Mouse (Mus musculus) frontal cortex, postnatal 36 days (tissue): ENCODE measurements around the gene Pbld2.
"Not testable (repeated sequence)": the region's sequence is repeated elsewhere in the genome, so short reads cannot be mapped to it uniquely, and the experiment has no call there.

ENCODE experiments used
- DNase-seq, 2 experiments: peaks; one replicate each; pipeline ENCODE4 v3.0.0; 2022; ENCODE audit warnings: low spot score in 2 of 2

The Pbld2 gene

DNA sequence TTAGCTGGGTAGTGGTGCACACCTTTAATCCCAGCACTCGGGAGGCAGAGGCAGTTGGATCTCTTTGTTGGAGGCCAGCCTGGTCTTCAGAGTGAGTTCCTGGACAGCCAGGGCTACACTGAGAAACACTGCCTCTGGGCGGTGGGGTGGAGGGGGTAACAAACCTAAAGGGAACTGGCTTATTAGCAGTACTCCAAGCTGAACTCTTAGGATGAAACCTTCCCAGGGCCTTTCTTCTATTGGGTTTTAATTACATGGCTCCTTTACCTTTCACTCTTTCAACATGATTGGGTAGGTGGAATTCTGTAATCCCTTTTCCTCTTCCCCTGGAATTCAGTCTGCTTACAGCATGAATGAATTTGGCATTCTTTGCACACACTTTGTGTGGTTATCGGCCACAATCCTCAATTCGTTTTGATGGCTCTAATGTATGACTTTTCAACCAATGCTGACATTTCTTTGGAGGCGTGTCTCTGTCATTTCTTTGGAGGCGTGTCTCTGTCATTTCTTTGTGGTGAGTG is 1.4 kb downstream of the Pbld2 start:
- no peak for DNase-seq

DNA sequence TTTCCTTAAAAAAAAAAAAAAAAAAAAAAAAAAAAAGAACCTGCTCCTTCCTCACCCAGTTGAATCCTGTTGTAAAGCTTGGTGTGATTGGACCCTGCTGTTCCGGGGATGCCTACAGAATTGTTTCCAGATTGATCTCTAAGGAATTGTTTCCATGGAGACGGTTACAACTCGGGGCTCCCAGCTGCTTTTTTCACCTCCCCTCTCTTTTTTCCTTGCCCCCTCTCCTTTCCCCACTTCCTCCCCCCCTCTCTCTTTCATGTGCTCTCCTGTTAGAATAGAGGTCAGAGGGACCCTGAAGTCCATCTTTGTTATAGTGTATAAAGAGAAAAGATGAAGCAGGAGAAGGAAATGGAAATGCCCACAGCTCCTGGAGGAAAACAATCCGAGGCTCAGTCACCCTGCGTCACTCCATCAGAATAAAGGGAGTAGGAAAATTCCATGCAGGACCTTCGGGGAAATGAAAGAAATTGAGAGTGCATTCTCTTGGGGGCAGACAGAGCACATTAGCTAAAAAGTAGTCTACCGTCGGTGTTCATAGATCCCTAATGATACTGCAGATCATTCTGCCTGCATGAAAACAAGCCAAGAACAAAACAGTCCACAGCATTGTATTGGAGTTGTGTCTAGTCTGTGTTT is 2.2 kb downstream of the Pbld2 start:
- no peak for DNase-seq

DNA sequence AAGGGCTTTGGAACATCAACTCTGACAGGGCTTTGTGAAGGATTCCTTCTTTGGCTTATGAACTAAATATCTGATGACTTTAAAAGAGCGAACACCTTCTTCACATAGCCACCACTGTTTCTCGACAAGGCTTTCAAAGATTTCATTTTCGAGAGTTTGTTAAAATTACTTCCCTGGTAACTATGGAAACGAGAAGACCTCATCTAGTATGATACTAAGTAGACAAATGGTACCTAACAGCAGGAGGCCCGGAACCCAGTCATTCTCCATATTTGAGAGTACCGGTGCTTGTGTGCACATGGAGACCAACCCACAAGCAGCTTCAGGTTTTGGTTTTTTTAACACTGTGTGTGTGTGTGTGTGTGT is 2.7 kb downstream of the Pbld2 start:
- no peak for DNase-seq

DNA sequence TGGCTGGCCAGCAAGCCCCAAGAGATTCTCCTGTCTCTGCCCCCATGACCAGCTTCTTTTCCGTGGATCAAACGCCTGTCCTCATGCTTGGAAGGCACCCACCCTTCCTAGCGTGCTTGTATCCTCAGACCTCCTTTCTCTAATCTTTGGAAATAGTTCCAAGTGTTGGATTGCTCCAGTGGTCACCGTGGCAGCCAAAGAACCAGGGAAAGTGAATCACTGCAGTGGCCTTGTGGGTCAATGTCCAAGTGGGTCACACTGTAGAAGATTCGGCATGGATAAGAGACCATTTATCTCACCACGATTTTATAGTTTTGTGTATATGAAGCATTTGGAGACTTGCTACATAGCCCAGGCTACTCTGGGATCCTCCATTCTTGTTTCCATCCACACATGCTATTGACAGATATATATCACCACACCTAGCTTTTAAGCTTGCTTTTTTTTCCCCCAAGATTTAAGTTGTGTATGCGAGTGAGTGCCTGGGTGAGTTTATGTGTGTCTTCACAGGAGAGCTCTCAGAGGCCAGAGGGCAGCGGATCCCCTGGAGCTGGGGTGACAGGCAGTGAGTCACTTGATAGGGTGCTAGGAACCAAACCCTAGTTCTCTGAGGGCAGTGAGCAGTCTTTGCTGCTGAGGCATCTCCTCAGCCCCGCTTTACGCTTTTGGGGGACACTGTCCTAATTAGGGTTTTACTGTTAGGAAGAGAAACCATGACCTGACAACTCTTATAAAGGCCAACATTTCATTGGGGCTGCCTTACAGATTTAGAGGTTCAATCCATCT is 3.5 kb downstream of the Pbld2 start:
- DNase-seq: no peak

DNA sequence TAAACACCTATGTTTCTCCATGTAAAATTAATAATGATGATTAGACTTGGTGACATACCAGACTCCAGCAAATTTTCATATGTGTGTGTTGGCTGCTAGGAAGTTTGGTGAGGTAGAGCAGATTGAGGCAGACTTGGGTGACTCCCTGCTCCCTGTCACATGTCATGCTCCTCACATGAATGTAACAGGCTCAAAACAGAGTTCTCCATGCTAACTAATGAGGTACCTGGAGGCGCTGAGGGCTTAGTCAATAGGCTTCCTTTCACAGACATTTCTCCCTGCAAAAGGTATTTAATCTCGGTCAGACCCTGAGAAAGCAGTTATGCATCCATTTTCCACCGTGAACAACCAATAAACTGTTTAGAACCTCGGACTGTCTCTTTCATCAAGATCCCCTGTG is 4.3 kb downstream of the Pbld2 start:
- no peak for DNase-seq

DNA sequence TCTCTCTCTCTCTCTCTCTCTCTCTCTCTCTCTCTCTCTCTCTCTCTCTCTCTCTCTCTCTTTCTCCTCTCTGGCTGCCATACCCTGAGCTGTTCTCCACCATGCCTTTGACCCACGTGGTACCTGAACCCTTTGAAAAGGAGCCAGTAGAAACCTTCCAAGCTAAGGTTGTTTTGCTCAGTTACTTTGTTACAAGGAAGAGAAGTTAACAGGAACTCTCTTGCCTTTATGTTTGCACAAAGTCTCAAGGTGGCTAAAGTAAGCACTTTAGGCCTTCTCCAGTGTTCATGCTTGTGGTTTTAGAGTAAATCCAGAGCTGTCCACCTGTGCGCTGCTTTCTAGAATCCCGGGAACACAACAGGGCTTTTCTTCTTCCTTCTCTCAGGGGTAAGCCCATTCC is 8.2 kb downstream of the Pbld2 start:
- DNase-seq: no peak

DNA sequence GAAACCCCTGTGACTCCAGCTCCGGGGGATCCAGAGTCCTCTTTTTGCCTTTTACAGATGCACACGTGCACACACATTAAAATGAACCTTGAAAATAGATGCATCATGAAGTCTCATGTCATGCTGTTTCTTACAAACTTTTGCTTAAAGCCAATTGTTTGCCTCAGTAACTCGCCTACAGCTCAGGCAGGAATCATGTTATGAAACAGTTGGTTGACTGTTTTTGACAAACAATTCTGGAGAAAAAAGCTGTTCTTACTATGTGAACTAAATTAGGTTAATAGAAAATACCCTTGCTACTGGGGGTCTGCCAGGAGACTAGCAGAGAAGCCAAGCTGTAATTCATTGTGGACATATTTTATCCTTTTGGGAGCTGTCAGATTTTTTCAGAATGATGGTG is 8.8 kb downstream of the Pbld2 start:
- no peak for DNase-seq

DNA sequence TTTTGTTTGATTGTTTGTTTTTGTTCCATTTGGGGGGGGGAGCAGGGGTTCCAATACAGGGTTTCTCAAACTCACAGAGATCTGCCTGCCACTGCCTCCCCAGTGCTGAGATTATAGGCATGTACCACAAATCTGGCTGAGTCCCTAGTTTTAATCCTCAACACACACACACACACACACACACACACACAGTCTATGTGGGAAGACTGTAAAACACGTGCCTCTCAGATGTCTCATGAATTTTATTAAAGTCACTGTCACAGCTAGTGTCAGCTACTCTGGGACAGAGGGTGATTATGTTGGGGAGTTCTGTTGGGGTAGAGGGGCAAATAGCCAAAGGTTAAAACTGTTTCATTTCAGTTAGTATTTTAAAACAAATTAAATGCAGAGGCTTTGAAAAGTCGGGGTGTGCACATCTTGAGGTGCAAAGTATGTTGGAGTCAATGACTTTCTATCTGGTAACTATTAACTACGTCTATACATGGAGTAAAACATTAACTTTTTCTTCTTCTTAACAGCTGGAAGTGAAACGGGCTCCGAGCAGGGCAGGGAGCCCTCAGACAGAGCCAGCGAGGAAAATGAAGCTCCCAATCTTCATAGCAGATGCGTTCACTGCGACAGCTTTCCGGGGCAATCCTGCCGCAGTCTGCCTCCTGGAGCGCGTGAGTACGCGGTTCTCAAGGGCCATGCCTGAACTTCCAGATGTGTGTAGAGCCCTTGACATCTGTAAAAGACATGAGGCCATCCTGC is 14.6 kb downstream of the Pbld2 start:
- DNase-seq: no peak

DNA sequence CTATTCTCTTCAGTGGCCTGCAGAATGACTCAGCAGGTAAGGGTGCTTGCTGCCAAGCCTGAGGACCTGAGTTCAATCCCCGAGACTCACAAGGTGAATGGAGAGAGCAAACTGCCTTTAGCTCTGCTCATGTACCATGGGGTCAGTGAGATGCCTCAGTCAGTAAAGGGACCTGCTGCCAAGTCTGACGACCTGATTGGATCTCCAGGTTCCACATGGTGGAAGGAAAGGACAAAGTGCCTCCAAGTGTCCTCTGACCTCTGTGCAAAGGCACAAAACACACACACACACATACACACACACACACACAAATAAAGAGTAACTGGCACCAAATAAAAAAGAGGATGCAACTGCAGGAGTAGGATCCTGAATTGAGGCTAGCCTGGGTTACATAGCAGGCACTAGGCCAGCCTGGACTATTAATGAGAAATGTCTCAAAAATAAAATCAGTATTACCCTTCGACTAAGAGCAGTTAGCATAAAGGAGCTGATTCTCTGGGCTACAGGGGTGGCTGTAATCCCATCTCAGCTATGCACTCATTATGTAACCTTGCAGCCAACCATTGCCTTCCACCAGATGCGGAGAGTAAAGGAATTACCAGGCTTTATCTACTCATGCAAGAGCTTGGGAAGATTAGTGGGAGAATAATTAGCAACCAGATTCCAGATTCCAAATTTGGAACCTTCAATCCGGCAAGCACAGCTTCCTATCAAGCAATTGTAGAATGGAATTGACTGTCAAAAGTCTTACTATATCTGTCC is 15.9 kb downstream of the Pbld2 start:
- DNase-seq: no peak

DNA sequence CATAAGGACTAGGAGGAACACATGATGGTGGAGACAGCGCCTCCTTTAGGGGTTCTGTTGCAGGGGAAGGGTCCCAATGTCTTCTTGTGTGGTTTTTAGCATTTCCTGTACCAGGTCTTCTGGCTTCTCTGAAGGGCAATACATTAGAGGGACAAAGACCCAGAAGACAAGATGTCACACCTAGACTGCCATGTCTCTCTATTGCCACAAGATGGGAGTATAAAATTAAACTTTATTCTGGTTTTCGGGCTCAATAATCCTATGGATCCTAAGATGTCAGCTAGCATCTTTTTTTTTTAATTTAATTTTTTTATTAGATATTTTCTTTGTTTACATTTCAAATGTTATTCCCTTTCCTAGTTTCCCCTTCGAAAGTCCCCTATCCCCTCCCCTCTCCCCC is 19.0 kb downstream of the Pbld2 start:
- DNase-seq: no peak

DNA sequence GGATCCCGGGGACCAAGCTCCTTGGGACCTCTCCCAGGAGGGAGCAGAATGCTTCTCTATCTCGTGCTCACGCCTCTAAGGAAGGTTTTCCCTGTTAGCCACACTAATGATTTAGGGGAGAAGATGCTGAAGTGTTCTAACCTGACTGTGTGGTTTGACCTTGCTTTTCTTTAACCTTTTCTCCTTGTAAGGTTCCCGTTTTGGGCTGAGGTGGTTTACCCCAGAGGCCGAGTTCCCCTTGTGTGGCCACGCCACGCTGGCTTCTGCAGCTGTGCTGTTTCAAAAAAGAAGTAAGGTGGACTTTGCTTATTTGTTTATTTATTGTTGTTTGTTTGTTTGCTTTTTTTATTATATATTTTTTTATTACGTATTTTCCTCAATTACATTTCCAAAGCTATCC is 23.6 kb downstream of the Pbld2 start:
- DNase-seq: no peak

DNA sequence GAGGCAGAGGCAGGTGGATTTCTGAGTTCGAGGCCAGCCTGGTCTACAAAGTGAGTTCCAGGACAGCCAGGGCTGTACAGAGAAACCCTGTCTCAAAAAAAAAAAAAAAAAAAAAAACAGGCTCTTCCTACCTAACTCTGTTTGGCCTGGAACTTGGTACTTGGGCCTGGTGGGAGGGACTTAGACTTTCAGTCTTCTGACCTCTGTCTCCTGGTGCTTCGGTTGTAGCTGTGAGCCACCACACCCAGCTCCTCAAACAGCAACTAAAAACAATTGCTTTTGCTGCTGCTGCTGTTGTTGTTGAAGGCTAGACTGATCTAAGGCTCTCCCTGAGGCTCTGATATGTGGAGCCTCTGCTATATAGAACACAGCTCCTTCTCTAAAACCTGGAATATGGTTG is 25.0 kb downstream of the Pbld2 start:
- no peak for DNase-seq

DNA sequence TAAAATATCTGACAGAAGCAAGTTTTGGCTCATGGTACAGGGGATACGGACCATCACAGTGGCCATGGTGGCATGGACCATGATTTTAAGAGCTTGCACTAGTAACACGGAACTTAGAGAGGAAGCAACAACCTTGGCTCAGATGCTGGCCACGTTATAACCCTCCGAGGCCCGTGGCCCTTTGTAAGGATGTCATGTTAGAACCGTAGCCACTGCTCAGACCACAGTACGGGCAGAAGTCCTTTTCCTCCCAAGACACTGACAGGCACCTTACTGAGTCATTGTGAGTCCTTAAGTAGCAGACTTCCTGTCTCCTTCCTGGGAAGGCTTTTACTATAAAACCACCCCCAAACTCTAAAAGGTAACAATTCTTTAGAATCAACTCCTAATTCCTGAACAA is 27.2 kb downstream of the Pbld2 start:
- DNase-seq: no peak

DNA sequence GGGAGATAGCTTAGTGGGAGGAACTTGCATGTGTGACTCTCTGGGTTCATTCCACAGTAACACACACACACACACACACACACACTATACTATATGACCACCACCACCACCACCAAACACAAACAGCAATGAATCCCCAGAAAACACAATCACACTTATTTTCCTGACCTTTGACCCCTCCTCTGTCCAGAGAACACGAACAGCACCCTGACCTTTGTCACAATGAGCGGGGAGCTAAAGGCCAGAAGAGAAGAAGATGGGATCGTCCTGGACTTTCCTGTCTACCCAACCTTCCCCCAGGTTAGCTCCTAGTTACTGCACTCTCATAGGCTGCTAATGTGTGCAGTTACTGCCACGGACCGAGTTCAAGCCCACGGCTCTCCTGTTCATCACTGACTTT is 27.9 kb downstream of the Pbld2 start:
- DNase-seq: no peak

DNA sequence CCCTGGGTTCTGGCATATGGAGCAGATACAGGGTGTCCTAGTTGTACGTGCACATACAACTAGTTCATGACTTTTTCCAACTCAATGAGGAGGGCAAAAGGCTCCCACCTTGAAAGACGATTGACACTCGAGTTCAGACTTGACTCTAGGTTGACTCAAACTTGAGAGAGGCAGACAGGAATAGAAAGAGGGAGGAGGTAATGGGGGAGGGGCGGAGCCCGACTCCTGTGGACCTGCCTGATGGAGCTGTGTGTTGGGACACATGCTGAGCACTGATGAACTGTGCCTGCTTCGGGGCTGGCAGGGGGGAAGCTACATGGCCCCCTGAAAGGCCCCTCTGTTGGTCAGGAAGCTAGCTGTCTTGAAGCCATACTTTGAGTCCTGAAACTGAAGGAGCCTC is 28.9 kb downstream of the Pbld2 start:
- no peak for DNase-seq

DNA sequence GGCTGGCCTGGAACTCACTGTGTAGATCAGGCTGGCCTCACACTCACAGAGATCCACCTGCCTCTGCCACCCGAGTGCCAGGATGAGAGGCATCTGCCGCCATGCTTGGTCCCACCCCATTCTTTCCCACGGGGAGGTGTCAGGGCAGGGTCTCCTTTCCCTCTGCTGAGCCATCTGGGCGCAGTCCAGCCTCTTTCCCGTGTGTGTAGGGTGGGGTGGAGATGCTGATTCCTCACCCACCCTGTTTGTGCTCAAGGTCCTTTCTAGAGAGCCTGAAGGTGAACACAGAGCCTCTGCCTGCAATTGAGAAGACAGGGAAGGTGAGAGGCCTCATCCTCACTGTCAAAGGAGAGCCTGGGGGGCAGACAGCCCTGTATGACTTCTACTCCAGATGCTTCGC is 30.0 kb downstream of the Pbld2 start:
- not testable (repeated sequence) for DNase-seq

DNA sequence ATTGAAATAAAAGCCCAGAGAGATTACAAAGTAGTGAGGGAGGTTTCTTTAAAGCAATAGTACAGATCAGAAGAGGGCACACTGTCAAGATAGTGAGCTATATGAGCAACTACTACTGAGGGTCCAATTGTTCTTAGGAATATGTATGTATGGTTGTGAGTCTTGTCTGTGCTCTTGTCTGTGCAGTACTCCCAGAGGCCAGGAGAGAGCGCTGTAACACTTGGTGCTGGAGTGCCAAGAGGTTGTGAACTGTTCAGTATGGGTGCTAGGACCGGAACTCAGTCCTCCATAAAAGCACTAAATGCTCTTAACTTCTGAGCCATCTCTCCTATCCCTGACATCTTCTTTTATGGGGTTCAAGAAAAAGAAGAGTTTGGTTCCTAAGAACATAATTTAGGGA is 30.5 kb downstream of the Pbld2 start:
- DNase-seq: no peak

DNA sequence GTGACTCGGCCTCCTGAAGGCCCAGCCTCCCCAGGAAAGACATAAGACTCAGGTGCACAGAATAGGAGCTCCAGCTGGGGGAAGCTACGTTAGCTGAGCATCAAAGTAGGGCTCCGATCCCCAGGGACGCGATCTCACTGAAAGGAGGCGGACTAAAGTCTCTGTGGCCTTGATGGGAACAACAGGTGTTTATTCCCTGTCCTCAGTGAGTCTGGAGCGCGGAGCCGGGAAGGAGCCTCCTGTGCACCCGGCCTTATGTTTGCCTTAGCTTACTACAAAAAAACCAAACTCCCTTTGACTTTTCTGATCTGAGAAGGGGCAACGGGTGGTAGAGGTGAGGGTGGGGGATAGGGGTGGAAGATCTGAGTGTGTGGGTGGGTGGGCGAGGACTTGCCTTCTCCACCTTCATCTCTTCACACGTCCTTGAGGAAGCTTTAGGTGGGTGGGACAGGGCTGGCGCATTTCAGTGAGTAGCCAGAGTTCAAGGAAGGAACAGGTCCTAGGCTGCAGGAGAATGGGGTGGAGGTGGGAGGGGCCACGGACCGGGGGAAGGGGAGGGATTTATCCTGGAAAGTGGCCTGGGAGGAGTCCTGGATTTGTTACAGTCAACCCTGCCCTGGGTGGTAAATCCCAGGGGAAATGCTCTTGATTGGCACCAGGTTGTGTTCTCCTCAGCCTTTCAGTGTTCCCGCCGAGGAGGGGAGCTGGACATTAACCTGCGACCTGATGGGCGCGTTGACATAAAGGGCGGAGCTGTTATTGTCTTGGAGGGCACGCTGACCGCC is 33.0 kb downstream of the Pbld2 start:
- no peak for DNase-seq

DNA sequence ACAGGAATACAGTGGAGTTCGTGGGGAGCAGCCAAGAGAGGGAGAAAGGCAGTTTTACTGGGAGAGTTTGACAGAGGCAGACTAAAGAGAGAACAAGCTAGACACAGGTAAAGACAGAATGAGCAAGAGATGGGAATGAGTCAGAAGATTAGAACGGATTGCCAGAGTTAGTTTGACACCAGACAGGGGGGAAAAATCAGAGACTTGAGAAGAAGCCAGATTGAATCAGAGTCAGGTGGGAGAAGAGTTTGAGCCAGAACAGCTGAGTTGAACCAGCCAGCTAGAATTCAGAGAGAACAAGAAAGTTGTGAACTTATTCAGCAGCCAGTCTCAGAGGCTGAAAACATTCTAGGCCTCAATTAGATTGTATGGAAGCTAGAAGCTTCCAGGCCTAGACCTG is 35.7 kb downstream of the Pbld2 start, which contains the start of gene Pbld1:
Pbld1 (plus strand) TSS at position 301 of the 400 bp plus-strand sequence.
- no peak for DNase-seq

DNA sequence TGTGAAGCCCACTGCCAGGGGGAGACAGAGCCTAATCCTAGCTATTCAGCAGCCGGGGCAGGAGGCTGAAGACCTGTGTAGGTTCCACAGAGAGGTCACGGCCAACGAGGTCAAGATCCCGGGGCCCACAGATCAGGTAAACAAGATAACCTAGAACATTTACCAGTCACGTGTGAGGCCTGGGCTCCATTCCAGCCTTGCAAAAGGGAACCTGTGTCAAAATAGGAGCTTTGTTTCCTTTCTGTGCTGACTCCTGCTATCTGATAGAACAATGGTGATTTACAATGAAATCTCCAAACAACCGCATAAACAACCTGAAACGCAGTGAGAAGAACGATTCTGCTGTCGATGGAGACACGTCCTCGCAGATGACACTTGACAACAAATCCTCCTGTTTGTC is 36.3 kb downstream of the Pbld2 start:
- DNase-seq: no peak

DNA sequence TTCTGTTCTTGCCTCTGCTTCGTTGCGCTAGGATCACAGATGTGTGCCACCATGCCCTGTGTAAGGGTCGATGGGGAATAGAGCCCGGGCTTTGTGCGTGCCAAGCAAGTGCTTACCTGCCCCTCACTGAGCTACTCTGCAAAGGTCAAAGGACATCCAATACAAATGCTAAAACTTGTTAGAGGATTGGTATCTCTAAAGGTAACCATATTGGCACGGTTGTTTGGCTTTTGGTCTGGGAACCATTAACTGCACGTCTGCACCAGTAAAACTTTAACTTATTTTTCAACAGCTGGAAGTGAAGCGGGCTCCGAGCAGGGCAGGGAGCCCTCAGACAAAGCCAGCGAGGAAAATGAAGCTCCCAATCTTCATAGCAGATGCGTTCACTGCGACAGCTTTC is 37.2 kb downstream of the Pbld2 start:
- no peak for DNase-seq
